Mouse (Mus musculus): ENCODE results near the gene Adamts7.

Gene Adamts7

DNA sequence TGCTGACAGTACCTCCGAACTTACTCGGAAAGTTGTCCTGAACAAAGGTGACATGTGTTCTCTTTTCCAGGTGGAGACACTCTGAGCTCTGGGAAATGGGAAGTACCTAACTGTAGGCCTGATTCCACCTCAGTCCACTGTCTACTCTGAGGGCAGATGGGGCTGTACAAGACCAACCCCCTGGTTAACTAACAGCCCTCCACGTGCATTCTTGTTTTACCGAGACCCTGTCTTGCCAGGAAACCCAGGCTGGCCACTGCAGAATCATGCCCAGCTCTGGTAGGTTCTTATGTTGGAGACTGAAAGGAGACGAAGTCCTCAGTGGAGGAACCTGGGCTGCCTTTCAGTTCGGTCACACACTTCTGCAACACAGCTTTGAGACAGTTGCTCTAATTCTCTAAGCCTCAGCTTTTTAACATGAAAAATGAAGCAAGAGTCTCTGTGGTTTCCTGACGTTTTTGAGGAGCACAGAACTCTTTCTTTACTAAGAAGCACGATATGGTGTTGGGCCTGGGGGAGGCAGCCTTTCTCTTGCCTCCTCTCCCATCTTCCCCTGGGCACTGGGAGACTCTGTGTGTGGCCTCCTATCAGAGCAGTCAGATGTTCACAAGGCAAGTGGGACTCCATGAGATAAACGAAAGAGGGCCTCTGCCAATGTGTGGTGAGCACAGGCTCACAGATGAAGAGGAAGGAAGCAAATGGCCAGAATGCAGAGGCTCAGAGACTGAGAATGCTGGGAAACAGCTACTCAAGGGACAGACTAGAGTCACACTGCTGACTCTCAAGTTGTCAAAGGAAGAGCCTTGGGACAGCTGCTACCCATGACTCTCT is 74.6 kb downstream of the Adamts7 start:
- no peak for DNase-seq

DNA sequence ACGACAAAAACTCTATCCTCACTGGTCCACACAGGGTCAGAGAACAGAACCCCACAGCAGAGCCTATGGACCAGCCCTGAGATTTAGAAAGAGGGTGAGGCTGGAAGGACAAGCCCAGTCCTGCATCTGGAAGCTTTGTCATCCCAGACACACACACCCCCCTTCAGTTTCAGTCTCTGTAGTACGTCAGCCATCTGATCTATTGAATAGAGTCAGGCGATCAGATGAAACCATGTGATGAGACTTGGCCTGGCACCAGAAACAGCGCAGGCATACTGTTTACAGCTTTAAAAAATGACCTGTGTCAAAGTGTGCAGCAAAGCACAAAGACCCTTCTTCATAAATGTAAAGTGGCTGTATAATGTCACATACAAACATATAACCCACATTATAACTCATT is 77.7 kb downstream of the Adamts7 start:
- no peak for DNase-seq

DNA sequence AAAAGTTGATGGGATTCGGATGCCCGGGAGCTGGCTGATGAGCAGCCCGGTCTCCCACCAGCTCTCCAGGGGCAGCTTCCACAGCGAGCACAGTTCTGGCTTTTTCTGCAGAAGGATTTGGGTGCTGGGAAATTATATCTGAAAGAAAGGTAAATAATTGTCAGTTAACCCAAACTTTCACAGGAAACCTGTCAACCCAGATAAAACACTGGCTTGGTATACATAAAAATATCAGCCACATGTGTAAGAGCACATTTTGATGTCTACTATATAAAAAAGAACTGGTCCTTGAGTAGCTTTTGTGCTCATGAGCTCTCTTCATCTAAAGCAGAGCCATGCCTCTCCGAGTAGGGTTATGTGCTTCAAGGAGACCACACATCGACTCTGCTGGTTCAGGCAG is 78.2 kb downstream of the Adamts7 start:
- DNase-seq: no peak

DNA sequence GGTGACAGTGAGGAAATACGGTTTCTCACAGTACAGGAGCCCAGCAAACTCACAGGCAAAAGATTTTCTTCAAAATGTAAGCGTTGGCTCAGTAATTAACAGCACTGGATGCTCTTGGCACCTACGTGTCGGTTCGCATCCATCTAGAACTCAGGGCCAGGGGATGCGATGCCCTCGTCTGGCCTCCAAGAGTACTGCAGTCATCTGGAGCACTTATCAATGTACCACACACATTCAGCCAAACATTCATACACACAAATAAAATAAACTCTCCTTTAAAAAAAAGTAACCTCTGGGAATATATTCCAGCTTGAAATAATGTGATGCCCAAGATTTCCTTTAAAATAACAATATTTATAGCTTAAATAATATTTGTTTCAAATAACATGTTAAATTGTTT is 78.7 kb downstream of the Adamts7 start:
- DNase-seq: no peak

DNA sequence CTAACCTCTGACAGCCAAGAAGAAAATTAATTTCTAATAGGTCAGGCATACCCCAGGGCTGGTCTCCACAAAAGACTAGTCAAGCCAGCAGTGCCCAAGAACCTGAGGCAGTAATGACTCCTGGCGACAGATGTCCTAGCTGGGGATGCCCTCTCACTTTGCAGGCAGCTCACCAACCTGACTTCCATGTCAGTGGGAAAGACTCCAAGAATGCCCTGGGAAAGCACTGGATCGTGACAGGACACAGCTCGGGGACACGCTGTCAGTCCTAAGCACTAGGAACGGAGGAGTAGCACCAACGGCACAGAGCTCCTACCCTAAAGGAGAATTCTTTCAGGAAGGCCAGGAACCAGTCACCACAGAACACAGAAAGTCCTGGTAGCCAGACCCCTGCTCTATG is 79.4 kb downstream of the Adamts7 start:
- no peak for DNase-seq

DNA sequence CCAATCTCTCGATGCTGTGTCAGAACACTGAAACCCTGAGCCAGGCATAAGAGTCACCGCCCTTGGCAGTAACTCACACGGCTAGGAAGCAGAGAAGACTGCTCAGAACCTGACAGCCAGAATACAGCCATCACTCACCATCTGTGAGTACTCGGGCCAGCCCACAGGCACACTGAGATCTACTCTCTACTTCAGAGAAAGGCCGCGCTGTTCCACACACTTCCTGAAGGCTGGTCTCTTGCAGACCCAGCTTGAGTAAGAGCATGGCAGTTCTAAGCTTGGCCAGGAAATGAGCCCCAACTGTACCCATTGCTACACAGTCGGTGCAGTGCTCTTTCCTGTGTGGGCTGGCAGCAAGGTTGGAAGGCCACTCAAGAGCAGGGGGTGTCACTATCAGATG is 80.0 kb downstream of the Adamts7 start:
- DNase-seq: no peak

DNA sequence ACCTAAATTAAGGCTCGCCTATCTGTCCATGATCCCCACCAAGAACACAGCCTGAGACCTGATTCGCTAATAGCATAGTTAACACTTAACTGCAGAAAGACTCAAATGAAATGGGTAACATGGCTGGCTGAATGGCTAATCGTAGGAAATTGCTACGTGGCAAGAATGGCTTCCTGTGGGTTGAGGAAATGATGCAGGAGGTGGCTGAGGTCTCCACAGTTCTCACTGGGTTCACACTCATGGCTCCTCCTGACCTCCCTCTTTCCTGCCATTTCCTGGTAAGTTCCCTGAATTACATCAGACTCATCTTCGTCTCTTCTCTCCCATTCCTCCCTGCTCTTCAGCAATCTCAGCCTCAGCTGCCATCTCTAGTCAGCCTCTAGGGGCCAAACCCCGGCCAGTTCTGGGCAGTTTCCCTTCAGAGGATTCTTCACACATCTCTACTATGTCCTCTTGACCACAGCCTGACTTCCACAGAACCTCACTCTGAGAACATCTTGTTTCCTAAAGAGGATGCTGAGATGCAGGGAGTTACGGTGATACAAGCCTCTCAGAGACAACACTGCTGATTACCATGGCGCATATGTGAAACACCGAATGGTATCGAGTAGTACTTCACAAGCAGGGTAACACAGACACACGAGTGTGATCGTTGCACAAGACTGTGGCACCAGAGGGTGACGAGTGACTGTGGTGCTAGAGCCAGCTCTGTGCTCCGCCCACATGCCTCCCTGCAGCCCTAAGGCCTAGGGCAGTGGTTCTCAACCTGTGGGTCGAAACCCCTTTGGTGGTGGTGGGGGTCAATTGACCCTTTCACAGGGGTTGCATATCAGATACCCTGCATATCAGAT is 81.7 kb downstream of the Adamts7 start:
- DNase-seq: no peak

DNA sequence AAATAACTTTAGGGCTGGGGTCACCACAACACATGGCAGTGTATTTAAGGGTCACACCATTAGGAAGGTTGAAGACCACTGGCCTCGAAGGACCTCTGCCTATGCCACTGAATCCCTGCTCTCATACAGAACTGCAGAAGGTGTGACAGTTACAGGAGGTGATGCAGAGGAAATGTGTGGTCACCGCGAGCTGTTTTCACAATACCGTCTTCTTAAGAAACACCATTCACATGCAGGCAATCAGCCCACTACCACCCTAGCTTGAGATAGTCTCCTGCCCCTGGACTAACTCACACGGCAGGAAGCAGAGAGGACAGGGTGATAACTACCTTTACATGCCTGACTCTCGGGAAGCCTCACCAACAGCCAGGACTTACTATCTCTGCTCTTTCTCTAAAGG is 82.3 kb downstream of the Adamts7 start:
- DNase-seq: no peak

DNA sequence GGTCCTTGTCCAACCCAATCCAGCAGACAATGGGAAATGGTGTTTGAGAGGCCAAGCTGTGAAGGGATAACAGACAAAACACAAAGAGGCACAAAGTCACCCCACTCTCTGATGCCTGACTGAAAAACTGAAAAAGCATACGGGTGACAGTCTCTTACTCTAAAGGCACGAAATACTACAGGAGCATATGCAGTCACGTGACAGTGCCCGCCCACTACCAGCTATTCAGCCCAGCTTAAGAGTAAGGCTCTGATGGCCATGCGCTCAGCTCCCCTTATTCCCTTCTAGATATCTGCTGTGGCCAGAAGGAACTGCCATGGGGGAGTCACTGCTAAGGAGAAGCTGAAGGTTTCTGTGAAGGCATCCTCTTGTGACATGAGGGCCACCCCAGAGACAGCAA is 82.9 kb downstream of the Adamts7 start:
- DNase-seq: no peak

DNA sequence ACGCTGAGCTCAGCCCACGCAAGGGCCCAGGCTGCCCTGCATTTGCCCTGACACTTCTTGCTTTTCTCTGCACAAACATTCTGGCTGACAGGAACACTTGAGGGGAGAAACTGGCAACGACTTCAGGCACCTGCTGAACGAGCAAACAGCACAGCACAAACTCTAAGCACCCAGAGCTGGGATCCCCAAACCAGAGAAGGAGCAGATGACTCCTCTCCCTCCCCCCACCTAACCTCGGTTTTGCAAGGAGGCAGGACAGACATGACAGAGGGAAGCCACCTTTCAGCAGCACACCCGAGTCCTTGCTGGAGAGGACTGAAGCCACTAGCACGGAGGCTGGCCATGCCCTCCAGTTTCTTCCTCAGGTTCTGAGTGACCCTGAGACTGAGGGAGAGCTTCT is 84.4 kb downstream of the Adamts7 start:
- no peak for DNase-seq

DNA sequence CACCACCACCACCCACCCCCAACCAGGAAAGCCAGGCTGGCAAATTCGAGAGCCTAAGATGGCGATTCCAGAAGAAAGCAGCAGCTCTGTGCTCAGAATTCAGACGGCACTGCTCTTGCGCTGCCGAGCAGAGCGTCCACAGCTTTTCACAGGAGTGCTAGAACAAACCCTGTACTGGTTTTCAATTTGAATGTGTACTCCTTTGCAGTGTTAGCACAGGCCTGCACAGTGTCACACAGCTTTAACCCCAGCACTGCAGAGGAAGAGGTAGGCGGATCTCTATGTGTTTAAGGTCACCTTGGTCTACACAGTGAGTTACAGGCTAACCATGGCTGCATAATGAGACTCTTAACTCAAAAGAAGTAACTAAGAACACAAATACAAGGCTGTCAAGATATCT is 85.5 kb downstream of the Adamts7 start:
- no peak for DNase-seq

DNA sequence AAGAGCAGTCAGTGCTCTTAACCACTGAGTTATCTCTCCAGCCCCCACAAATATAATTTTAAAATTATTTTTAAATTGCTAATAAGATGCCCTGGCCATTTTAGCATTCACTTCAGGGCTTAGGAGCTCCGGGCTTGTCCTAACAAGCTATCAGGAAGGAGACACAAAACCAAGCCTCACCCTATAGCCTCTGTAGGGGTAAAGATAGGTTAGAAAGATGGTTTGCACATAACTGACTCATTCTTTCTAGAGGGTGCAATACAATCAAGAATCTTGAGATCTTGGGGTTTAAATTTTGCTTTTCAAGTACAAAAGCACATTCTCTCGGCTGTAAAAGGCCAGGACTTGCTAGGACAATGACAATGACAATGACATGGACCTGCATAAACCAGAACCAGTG is 86.2 kb downstream of the Adamts7 start:
- no peak for DNase-seq

DNA sequence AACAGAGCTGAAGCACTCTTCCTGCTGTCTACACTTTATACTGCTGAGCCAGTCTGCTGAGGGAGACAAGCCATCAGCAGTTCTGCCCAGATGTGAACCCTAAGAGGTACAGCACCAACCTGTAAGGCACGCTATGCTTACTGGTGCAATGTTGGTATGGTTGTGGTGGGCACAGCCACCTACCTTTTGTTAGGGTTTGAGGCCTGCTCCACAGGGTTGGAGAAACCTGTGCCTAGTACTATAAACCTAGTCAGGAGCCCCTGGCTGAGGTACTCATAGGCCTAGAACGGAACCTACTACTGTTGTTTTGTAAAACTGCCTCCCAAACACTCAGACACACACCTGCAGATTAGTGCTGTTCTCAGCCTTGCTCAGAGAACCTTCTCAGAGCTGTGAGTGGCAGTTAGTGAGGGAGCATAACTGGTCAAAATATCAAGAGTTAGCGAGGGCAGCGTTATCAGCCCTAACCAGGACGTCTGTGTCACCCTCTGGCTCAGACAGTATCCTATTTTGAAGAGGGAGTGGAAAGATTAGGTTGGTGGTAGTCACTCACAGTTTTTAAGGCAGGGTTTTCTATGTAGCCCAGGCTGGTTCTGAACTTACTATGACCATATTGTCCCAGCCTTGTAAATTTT is 87.4 kb downstream of the Adamts7 start:
- no peak for DNase-seq

DNA sequence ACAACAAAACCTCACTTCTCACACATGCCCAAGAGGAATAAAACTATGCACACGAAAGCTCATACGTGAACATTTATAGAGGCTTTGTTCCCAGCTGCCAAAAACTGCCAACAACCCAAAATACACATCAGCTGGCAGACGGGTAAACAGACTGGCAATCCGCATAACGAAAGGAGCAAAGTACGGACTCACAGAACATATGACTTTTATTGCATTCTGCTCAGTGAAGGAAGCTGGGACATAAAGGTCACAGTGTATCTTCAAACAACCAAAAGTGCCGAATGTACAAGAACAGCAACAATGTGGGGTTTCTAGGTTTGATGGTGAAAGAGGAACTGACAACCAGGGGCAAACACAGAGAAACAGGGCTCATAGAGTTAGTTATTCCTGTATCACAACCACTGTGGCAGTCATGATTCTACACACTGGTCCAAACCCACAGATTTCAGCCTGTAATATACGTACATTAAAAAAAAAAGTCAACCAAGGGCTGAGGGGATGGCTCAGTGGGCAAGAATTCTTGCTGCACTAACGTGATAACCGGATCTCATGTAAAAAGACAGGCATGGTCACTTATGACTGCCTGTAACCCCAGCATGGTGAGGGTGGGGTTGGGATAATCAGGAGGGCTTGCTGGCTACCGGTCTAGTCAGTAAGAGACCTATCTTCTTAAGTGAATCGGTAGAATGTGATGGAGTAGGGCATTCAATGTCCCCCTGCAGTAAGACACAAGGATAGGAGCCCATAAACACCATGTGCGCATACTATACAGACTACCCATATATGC is 88.3 kb downstream of the Adamts7 start:
- no peak for DNase-seq

DNA sequence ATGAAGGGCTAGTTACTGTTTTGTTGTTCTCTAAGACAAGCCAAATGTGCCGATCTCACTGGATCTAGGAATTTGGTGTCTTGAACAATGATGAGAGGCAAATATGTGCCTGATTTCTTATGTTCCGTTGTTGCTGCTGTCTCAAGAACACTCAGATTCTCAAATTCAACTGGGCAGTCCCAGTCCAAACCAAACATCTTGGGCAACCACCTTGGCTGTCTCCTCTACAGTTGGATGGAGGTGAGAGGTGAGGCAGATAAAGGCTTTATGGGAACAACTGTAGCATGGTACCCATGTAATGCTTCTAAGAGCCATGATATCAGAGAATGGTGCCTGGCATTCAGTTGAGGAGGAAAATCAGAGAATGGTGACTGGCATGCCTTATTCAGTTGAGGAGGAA is 90.3 kb downstream of the Adamts7 start:
- DNase-seq: no peak

DNA sequence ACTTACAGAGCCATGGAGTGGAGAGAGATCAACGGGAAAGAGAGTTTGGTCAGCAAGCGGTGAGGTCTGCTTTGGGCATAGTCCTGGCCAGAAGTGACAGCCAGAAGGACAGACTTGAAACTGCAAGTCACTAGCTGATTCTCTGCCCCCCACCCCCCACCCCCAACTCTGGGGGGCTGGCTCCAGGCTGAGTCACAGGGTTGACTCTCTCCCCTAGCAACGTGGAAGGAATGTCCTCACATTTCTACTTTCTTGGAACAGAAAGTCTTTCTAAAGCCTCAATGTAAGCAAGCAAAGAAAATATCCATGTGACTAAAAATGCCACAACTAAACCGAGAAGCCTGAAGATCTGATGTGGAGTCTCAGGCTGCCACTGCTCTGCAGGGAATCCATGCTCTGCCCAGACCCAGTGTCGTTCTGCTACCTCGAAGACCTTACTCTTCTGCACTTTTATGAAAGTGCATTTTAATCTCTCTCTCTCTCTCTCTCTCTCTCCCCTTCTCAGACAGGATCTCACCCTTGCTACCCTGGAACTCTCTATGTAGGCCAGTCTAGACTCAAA is 93.1 kb downstream of the Adamts7 start:
- DNase-seq: no peak

DNA sequence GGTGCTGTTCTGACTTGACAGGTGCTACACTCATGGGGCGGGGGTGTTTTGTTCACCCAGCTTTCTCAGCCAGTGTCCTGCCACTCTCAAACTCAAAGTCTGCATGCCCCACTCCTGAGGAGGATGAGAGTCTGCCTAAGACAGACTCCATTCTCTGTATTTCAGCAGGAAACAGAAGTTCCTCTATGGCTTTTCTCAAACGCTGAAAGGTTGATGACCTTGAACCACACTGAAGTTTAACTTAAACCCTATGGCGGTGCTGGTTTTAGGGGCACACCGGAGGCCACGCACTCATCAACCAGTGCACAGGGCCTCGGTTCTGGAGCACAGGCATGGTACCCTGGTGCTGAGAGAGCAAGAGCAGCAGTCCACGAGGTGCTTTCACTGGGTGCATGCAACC is 94.4 kb downstream of the Adamts7 start:
- no peak for DNase-seq
